Mouse (Mus musculus) stomach, postnatal 0 days (tissue): ENCODE results near the gene Arx. TPM values are rescaled to one million over a fixed set of nuclear protein-coding genes. Genes with fewer than 3 reads are reported as not detected.

Experiments
- ATAC-seq: fragments of 200-750 bp; cut with Nextera tagmentation; 2 replicates; pipeline ENCODE4 v1.8.0; 2017; ENCODE audit not compliant: low FRiP score, low TSS enrichment
- DNase-seq: peaks from one replicate; pipeline ENCODE4 v3.0.0-alpha.2; 2016; ENCODE audit warnings: low spot score
- H3K27ac ChIP-seq: fragments of 300-500 bp; sonication (generic); replicated peaks from 2 replicates; pipeline ENCODE4 v1.5.1; 2014; ENCODE audit warnings: mild to moderate bottlenecking, control low read depth
- H3K27me3 ChIP-seq: fragments of 300-500 bp; sonication (generic); 2 replicates; pipeline ENCODE4 v1.6.1; 2014; ENCODE audit warnings: low read length; ENCODE audit not compliant: control insufficient read depth, insufficient read depth
- H3K36me3 ChIP-seq: fragments of 300-500 bp; sonication (generic); 2 replicates; pipeline ENCODE4 v1.6.1; 2014; ENCODE audit warnings: low read length, mixed read lengths; ENCODE audit not compliant: control insufficient read depth, insufficient read depth
- H3K4me1 ChIP-seq: fragments of 300-500 bp; sonication (generic); replicated peaks from 2 replicates; pipeline ENCODE4 v1.6.1; 2014; ENCODE audit warnings: antibody characterized with exemption; ENCODE audit not compliant: control insufficient read depth, insufficient read depth
- H3K4me2 ChIP-seq: fragments of 300-500 bp; sonication (generic); replicated peaks from 2 replicates; pipeline ENCODE4 v1.6.1; 2014; ENCODE audit warnings: low read depth, mild to moderate bottlenecking, control low read depth, moderate library complexity
- H3K4me3 ChIP-seq: fragments of 300-500 bp; sonication (generic); 2 replicates; pipeline ENCODE4 v1.5.1; 2014; ENCODE audit warnings: low read depth, low read length, control low read depth
- H3K9ac ChIP-seq: fragments of 300-500 bp; sonication (generic); 2 replicates; pipeline ENCODE4 v1.6.1; 2014; ENCODE audit warnings: mild to moderate bottlenecking, low read length, control low read depth, mixed read lengths
- H3K9me3 ChIP-seq: fragments of 300-500 bp; sonication (generic); 2 replicates; pipeline ENCODE4 v1.6.1; 2016; ENCODE audit warnings: low read length; ENCODE audit not compliant: control insufficient read depth
- CTCF ChIP-seq: IDR thresholded peaks from 2 replicates; pipeline ENCODE4 v1.5.1; 2016; ENCODE audit warnings: antibody characterized with exemption, low read depth, mild to moderate bottlenecking, moderate library complexity
- EP300 ChIP-seq: optimal IDR thresholded peaks from 2 replicates; pipeline ENCODE3; 2016; ENCODE audit warnings: antibody characterized with exemption
- WGBS: fragments of 180-500 bp; shearing (Covaris S2); extraction: QIAGEN DNeasy Blood & Tissue Kit; methylation state at CpG from one replicate; pipeline ENCODE4 v1.1.7; 2014; 5-methylcytosine and 5-hydroxymethylcytosine counted together
- polyA plus RNA-seq: library from polyadenylated mRNA; unstranded; fragments of >200 nt; fragmentation: Nextera tagmentation; extraction: Ambion mirVana; gene quantifications from 2 replicates; pipeline ENCODE4 v1.2.1, GENCODE M21; 2015

Gene Arx
- polyA plus RNA-seq, 1 experiment from 2014 or later = 0.32 TPM

- H3K27ac ChIP-seq = no peak overlapping the region
- H3K4me1 ChIP-seq = no peaks in the 10 kb centered on the region
- no peaks in the 10 kb centered on the region for H3K36me3 ChIP-seq
- no peak overlapping the region for H3K9ac ChIP-seq
- no peak overlapping the region for H3K4me2 ChIP-seq
- H3K4me3 ChIP-seq = no peak overlapping the region
- no peaks in the 10 kb centered on the region for H3K27me3 ChIP-seq
- no peaks in the 10 kb centered on the region for H3K9me3 ChIP-seq
- no peak for ATAC-seq
- WGBS = 83% methylated on average over 7 of the region's 7 CpGs
- TF ChIP-seq CTCF (no peak), EP300 (no peak)
- no peak for DNase-seq
Observed at GRCm38 (mm10) chrX:93305780-93306179, 19.5 kb downstream of the Arx start.

GRCm38 (mm10) chrX:93317577-93317976 lies 31.3 kb downstream of the Arx start:
- Histone ChIP-seq H3K4me2 (no peak overlapping the region), H3K27me3 (no peaks in the 10 kb centered on the region), H3K36me3 (no peaks in the 10 kb centered on the region), H3K4me3 (no peak overlapping the region), H3K4me1 (no peaks in the 10 kb centered on the region), H3K27ac (no peak overlapping the region), H3K9ac (no peak overlapping the region), H3K9me3 (no peaks in the 10 kb centered on the region)
- DNase-seq (no peak), ATAC-seq (no peak)
- WGBS = 70% methylated on average over 4 of the region's 4 CpGs
- TF ChIP-seq EP300 = no peak
- no peak for TF ChIP-seq CTCF

GRCm38 (mm10) chrX:93319979-93320378 lies 33.7 kb downstream of the Arx start:
- H3K9me3 ChIP-seq = no peaks in the 10 kb centered on the region
- H3K4me3 ChIP-seq = no peak overlapping the region
- H3K36me3 ChIP-seq = no peaks in the 10 kb centered on the region
- H3K27me3 ChIP-seq = no peaks in the 10 kb centered on the region
- no peaks in the 10 kb centered on the region for H3K4me1 ChIP-seq
- no peak overlapping the region for H3K4me2 ChIP-seq
- no peak overlapping the region for H3K27ac ChIP-seq
- H3K9ac ChIP-seq = no peak overlapping the region
- no peak for TF ChIP-seq CTCF
- TF ChIP-seq EP300 = no peak
- DNase-seq (no peak), ATAC-seq (no peak)
- WGBS = 76% methylated on average over 2 of the region's 2 CpGs

GRCm38 (mm10) chrX:93321336-93321735 lies 35.1 kb downstream of the Arx start:
- no peak overlapping the region for H3K9ac ChIP-seq
- H3K4me2 ChIP-seq = no peak overlapping the region
- H3K27me3 ChIP-seq = no peaks in the 10 kb centered on the region
- no peak for DNase-seq
- H3K27ac ChIP-seq = no peak overlapping the region
- no peak overlapping the region for H3K4me3 ChIP-seq
- H3K9me3 ChIP-seq = no peaks in the 10 kb centered on the region
- H3K4me1 ChIP-seq = no peaks in the 10 kb centered on the region
- H3K36me3 ChIP-seq = no peaks in the 10 kb centered on the region
- WGBS = 71% methylated on average over 1 of the region's 1 CpGs
- ATAC-seq = no peak
- no peak for TF ChIP-seq CTCF
- TF ChIP-seq EP300 = no peak
